Mouse (Mus musculus) cortical plate, adult 2 months (tissue): Measurements from ENCODE around the gene Ddx46. TPM values are rescaled to one million over a fixed set of nuclear protein-coding genes. Genes with fewer than 3 reads are reported as not detected.
"Not testable (repeated sequence)": the region's sequence is repeated elsewhere in the genome, so short reads cannot be mapped to it uniquely, and the experiment has no call there.

Experiments
- H3K27ac ChIP-seq: fragments of 200-500 bp; 2 replicates; pipeline ENCODE4 v1.5.1; 2012; ENCODE audit warnings: low read length, control low read depth, inconsistent platforms; ENCODE audit not compliant: insufficient read depth
- H3K4me1 ChIP-seq: fragments of 200-500 bp; 2 replicates; pipeline ENCODE4 v1.6.1; 2011; ENCODE audit warnings: low read length; ENCODE audit not compliant: control insufficient read depth, insufficient read depth
- H3K4me3 ChIP-seq: fragments of 200-500 bp; 2 replicates; pipeline ENCODE4 v1.5.1; 2011; ENCODE audit warnings: mild to moderate bottlenecking, low read length, control low read depth; ENCODE audit not compliant: insufficient read depth
- CTCF ChIP-seq: fragments of 200-500 bp; IDR thresholded peaks from 2 replicates; pipeline ENCODE4 v1.5.1; 2011; ENCODE audit warnings: mild to moderate bottlenecking, control low read depth, low read length; ENCODE audit not compliant: insufficient read depth; ENCODE audit errors: extremely low read depth
- POLR2A ChIP-seq: fragments of 200-500 bp; IDR thresholded peaks from 2 replicates; pipeline ENCODE4 v1.6.1; 2011; ENCODE audit warnings: mild to moderate bottlenecking, low read length, control low read depth; ENCODE audit not compliant: insufficient read depth; ENCODE audit errors: extremely low read depth
- polyA plus RNA-seq: library from polyadenylated mRNA; depleted of rRNA; stranded (reverse); fragments of >200 nt; gene quantifications from 2 replicates; pipeline ENCODE4 v1.2.3, GENCODE M21; 2012

The Ddx46 gene
- polyA plus RNA-seq, 1 experiment: 44.5 TPM

DNA sequence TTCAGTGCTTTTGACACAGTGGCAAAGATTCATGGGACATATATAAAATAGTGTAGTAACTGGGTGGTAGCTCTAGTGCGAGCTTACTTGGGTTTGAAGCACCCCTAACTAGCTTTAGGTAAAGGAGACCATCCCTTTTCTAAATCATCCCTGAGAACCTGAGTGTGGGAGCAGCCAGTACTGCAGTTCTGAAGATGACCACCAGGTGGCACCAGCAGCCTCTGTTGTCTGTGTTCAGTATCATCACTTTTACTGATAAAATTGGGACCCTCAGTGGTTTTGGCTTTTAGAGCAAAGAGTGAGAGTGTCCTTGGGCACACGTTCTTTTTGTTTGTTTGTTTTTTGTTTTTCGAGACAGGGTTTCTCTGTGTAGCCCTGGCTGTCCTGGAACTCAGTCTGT is 33.2 kb upstream of the Ddx46 start:
- Histone ChIP-seq H3K4me3 (no peak overlapping the region), H3K4me1 (peaks cover 3% of the 10 kb centered on the region; the same call in 1 of the 2 replicates), H3K27ac (no peak overlapping the region)
- TF ChIP-seq POLR2A (no peak), CTCF (peak; percentile 88)

GRCm38 (mm10) chr13:55604606-55605005 is 30.2 kb upstream of the Ddx46 start:
- Histone ChIP-seq H3K4me1 (peaks cover 3% of the 10 kb centered on the region), H3K27ac (no peak overlapping the region), H3K4me3 (no peak overlapping the region)
- no peak for TF ChIP-seq CTCF
- no peak for TF ChIP-seq POLR2A

- Histone ChIP-seq H3K4me3 (no peak overlapping the region), H3K4me1 (peaks cover 2% of the 10 kb centered on the region), H3K27ac (no peak overlapping the region)
- TF ChIP-seq CTCF (no peak), POLR2A (no peak)
Observed at GRCm38 (mm10) chr13:55606899-55607623, 27.8 kb upstream of the Ddx46 start.

DNA sequence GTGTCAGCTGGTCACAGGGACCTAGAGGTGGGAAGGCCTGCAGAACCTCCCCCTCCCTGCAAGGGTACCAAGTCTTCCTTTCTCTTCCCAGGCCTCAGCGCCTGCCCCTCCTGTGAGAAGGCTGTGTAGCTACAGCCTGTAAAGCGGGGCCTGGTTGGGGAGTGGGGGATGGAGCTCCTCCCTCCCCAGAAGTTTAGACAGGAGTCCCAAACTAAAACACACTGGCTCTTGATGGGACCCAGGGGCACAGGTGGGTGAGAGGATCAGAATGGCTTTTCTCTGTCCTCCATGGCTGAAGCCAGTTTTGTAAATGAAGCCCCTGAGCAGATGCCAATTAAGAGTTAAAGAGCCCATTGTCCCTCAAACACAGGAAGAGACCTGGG is 27.2 kb upstream of the Ddx46 start:
- peaks cover 2% of the 10 kb centered on the region for H3K4me1 ChIP-seq
- no peak overlapping the region for H3K27ac ChIP-seq
- H3K4me3 ChIP-seq: no peak overlapping the region
- TF ChIP-seq CTCF: no peak
- TF ChIP-seq POLR2A: no peak

- no peaks in the 10 kb centered on the region for H3K4me1 ChIP-seq
- no peak overlapping the region for H3K27ac ChIP-seq
- TF ChIP-seq POLR2A (no peak), CTCF (no peak)
- no peak overlapping the region for H3K4me3 ChIP-seq
Observed at GRCm38 (mm10) chr13:55611996-55612395, 22.8 kb upstream of the Ddx46 start.

GRCm38 (mm10) chr13:55613471-55613870 is 21.4 kb upstream of the Ddx46 start:
- no peak overlapping the region for H3K4me3 ChIP-seq
- TF ChIP-seq POLR2A: no peak

DNA sequence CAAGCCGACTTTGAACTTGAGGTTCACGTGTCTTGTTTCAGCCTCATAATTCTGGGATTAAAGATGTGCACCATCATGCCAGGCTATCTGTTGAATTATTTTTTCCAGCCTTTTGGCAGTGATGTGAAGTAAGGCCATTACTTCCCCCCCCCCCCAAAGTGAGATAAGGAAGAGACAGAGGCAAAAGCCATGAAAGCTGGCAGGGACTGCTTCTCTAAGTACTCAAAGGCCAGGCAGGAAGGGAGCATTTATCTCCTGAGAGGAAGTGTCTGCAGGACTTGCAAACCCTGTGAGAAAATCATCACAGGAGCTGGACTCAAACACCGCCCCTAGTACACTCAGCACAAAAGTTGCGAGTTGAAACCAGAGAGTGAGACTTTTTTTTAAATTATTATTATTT is 15.5 kb upstream of the Ddx46 start:
- TF ChIP-seq CTCF: no peak
- no peak for TF ChIP-seq POLR2A
- Histone ChIP-seq H3K4me3 (no peak overlapping the region), H3K4me1 (no peaks in the 10 kb centered on the region; the same call in 1 of the 2 replicates), H3K27ac (no peak overlapping the region)

More at GRCm38 (mm10) chr13:55613471-55613870, 21.4 kb upstream of the Ddx46 start:
- Histone ChIP-seq H3K27ac (no peak overlapping the region), H3K4me1 (no peaks in the 10 kb centered on the region)

DNA sequence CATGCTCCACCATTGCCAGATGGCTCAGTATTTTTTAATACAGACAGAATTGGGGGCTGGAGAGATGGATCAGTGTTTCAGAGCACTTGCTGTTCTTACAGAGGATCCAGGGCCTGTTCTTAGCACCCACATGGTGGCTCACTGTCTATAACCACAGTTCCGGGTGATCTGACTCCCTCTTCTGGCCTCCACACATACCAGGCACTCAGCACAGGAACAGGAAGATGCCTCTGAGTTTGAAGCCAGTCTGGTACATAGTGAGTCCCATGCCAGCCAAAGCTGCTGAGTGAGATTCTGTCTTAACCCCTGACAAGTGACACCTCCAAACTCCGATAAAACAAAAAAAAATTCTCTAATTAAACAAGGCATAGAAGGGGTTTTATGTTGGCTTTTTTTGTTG is 14.6 kb upstream of the Ddx46 start:
- no peak for TF ChIP-seq POLR2A
- no peak for TF ChIP-seq CTCF
- no peak overlapping the region for H3K4me3 ChIP-seq
- peaks cover 2% of the 10 kb centered on the region; the same call in 1 of the 2 replicates for H3K4me1 ChIP-seq

DNA sequence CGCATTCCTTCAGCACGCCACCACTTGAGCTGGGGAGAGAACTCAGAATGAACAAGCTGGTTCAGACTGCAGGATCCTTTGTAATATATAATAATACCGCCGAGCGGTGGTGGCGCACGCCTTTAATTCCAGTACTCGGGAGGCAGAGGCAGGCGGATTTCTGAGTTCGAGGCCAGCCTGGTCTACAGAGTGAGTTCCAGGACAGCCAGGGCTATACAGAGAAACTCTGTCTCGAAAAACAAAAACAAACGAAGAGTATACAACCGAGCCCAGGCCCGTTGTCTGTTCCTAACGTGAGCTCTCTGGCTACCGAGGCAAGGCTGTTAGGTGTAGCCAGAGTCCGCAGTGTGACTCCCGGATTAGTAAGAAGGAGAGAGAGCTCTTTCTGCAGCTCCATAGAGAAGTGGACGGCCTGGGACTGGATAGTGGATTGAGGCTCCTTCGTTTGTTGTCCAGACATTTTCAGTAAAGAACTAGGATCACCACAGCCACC is 12.6 kb upstream of the Ddx46 start:
- not testable (repeated sequence) for H3K27ac ChIP-seq, H3K4me1 ChIP-seq
- peak overlapping the region; percentile 60 for H3K4me3 ChIP-seq

More for the DNA sequence above, 14.6 kb upstream of the Ddx46 start:
- H3K27ac ChIP-seq: no peak overlapping the region

DNA sequence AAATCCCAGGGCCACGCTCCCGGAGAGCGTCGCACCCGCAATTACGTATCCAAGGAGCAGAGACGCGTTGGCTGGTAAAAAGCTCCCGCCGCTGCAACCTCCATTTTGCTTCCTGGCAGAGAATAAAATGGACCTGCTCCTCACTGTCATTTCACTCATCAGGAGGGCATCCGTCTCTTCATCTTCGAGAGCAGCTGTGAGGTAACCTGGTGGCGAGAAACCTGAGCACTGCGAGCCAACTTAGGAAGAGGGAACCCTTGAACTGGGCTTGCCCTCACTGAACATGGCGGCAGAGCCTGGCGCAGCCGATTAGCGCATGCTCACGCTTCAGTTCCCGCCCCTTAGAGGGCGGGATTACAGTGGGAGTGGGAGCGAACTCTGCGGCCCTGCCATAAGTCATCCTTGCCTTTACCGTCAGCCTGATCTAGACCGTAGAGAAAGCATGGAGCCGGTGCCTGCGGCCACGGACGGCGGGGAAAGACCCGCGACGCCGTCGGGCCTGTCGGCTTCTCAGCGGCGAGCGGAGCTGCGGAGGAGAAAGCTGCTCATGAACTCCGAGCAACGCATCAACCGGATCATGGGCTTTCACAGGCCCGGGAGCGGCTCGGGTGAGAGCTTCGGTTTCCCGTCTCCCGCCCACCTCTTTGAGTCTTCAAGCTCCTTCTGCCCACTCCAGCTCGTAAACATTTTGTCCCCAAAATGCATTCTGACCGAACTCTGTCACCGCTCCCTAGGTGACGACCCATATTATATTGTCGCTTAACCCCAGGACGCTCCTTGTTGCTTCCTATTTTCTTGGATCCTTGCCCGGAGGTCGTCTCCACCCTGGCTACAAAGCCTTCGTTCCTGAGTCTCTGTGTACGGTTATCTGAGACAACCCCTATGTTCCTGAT is 11.9 kb upstream of the Ddx46 start, which contains the start of gene Caml:
Caml (plus strand) TSS at position 357 of the 893 bp plus-strand sequence.
- TF ChIP-seq POLR2A: peak; percentile 96
- TF ChIP-seq CTCF: no peak
- H3K4me1 ChIP-seq: peaks cover 4% of the 10 kb centered on the region; the same call in 1 of the 2 replicates
- H3K4me3 ChIP-seq: peak within 1 kb of the TSS; percentile 60
- peak within 1 kb of the TSS; percentile 86 for H3K27ac ChIP-seq
